ENCODE assay signal across 17 mouse cellular contexts in genomic region chr6:111684911-111685310, GRCm38 (mm10).
"Had no signal": no experiment of that assay in that cellular context is flagged by ENCODE, and none has a peak within 500 bp of the region (broad histone marks: within the 10 kb centered on the region; RNA-seq: fewer than 3 reads in every experiment).

No protein-coding gene starts in this region.

- H3K9me3 ChIP-seq: limb, embryonic 15.5 days; liver, embryonic 12.5 days; liver, embryonic 15.5 days; lung, embryonic 15.5 days; midbrain, embryonic 12.5 days; midbrain, embryonic 15.5 days had no signal

- H3K27me3 ChIP-seq: limb, embryonic 12.5 days; limb, embryonic 15.5 days; liver, embryonic 12.5 days; liver, embryonic 15.5 days; lung, embryonic 15.5 days; midbrain, embryonic 12.5 days; midbrain, embryonic 15.5 days had no signal

- DNase-seq: kidney, adult 11 months; kidney, adult 9 months; kidney, postnatal 25 days; left cerebral cortex, postnatal 4 days; lung, adult 18-20 months; lung, postnatal 14 days; lung, postnatal 4 days; thymus, adult 2 months; thymus, postnatal 25 days had no signal

- H3K9ac ChIP-seq: limb, embryonic 12.5 days; limb, embryonic 15.5 days; liver, embryonic 12.5 days; liver, embryonic 15.5 days; lung, embryonic 15.5 days; midbrain, embryonic 12.5 days; midbrain, embryonic 15.5 days had no signal

- H3K36me3 ChIP-seq: limb, embryonic 12.5 days; limb, embryonic 15.5 days; liver, embryonic 12.5 days; liver, embryonic 15.5 days; lung, embryonic 15.5 days; midbrain, embryonic 12.5 days; midbrain, embryonic 15.5 days had no signal

- H3K4me1 ChIP-seq: limb, embryonic 12.5 days; limb, embryonic 15.5 days; liver, embryonic 12.5 days; liver, embryonic 15.5 days; lung, embryonic 15.5 days; midbrain, embryonic 12.5 days; midbrain, embryonic 15.5 days had no signal

- H3K4me3 ChIP-seq: limb, embryonic 12.5 days; limb, embryonic 15.5 days; liver, embryonic 12.5 days; liver, embryonic 15.5 days; lung, embryonic 15.5 days; midbrain, embryonic 12.5 days; midbrain, embryonic 15.5 days had no signal

- H3K4me2 ChIP-seq: limb, embryonic 12.5 days; limb, embryonic 15.5 days; liver, embryonic 12.5 days; liver, embryonic 15.5 days; lung, embryonic 15.5 days; midbrain, embryonic 12.5 days; midbrain, embryonic 15.5 days had no signal

- H3K27ac ChIP-seq: limb, embryonic 12.5 days; limb, embryonic 15.5 days; liver, embryonic 12.5 days; liver, embryonic 15.5 days; lung, embryonic 15.5 days; midbrain, embryonic 12.5 days; midbrain, embryonic 15.5 days; stomach, postnatal 0 days had no signal

- ATAC-seq: liver, embryonic 12.5 days; midbrain, embryonic 15.5 days had no signal
